Mouse (Mus musculus): ENCODE measurements around the gene Ldlrad3. TPM values are rescaled to one million over a fixed set of nuclear protein-coding genes. Genes with fewer than 3 reads are reported as not detected.

Ldlrad3 gene
- polyA plus RNA-seq, 1 experiment from 2014 or later, result 48.3 TPM

DNA sequence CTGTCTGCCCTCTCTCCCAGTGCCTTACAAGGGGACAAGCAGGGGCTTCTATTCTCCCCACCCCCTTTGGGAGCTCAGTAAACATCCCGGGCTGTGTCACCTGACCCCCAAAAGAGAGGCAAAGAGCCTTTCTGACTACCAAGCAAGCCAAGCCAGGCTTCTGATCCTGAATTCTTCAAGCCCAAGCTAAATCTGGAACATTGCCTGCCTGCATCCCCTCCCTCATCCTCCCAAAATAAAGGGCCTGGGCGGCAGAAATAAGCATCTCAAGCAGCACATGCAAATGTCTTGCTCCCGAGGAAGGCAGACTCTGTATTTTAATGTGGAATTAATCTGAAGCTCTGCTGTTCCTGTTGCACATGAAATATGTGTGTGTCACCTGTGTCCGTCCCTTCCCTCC, 85.7 kb downstream of the Ldlrad3 start:
- ATAC-seq (ENCODE audit: low read depth), result no peak
- no peak overlapping the region for H3K9ac ChIP-seq
- H3K4me1 ChIP-seq (replicated peaks), result 0 out of 2 replicates have a peak, but pooled peaks cover 12% of the 10 kb centered on the region
- no peak overlapping the region for H3K4me3 ChIP-seq
- 64% methylated on average over 4 of the region's 4 CpGs for WGBS
- H3K36me3 ChIP-seq, result no peaks in the 10 kb centered on the region
- no peaks in the 10 kb centered on the region for H3K9me3 ChIP-seq
- 0 out of 2 replicates have a peak overlapping the region, but pooled peaks have one; percentile 11 for H3K27ac ChIP-seq (replicated peaks)
- H3K27me3 ChIP-seq, result no peaks in the 10 kb centered on the region
- no peak overlapping the region for H3K4me2 ChIP-seq

DNA sequence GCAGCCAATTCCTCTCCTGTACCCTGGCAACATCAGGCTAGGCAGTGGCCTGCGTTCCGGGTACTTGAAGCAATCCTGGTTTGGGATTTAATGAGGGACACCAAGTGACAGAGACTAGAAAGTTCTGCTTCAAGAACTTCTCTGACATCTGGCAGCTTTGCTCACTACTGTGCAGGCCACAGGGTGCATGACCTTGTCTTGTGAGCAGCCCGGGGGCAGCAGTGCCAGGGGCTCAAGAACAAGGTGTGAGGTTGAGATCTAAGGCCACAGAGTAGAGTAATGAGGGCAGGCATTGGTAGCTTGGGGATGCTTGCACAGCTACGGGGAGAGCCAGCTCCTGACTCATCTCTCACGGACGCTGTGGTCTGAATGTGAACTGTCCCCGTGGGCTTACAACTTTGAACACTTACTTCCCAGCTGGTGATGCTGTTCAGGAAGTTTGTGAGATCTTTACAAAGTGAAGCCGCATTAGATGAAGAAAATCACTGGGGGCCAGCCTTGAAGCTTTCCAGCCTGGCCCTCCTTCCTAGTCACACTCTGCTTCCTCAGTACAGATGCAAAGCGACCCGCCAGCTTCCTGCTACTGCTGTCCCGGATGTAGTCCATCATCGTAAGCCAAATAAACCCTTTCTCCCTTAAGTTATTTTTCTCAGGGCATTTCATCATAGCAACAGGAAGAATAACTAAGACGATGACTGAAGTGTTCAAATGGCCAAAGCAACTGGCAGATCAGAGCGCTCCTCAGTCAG, 86.3 kb downstream of the Ldlrad3 start:
- H3K27me3 ChIP-seq, result no peaks in the 10 kb centered on the region
- H3K4me1 ChIP-seq (replicated peaks), result peaks cover 16% of the 10 kb centered on the region
- no peak overlapping the region for H3K9ac ChIP-seq
- H3K27ac ChIP-seq (replicated peaks), result no peak overlapping the region
- ATAC-seq (ENCODE audit: low read depth), result no peak
- no peak overlapping the region for H3K4me3 ChIP-seq
- no peak overlapping the region for H3K4me2 ChIP-seq
- WGBS, result 82% methylated on average over 14 of the region's 14 CpGs
- H3K36me3 ChIP-seq, result no peaks in the 10 kb centered on the region
- no peaks in the 10 kb centered on the region for H3K9me3 ChIP-seq

DNA sequence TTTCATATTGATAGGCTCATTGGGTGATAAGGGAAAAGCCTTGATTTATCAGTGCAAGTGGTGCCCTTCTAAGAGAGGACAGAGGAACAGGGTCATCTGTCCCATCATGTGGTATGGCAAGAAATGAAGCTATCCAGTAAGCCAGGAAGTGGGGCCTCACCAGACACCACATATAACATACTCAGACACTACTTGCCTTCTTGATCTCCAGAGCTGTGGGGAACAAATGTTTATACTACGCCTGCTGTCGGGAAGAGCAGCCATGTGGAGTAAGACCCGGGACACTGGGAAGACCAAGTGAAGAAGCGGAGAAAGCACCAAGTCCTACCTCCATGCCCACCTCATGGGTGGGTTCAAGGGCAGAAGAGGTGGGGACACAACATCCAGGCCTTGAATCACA, 86.9 kb downstream of the Ldlrad3 start:
- Histone ChIP-seq H3K9ac (no peak overlapping the region), H3K4me3 (no peak overlapping the region), H3K27me3 (no peaks in the 10 kb centered on the region), H3K4me2 (no peak overlapping the region), H3K9me3 (no peaks in the 10 kb centered on the region), H3K4me1 (replicated peaks) (peaks cover 23% of the 10 kb centered on the region), H3K36me3 (no peaks in the 10 kb centered on the region), H3K27ac (replicated peaks) (no peak overlapping the region)
- no peak for ATAC-seq (ENCODE audit: low read depth)
- 83% methylated on average over 4 of the region's 4 CpGs for WGBS

DNA sequence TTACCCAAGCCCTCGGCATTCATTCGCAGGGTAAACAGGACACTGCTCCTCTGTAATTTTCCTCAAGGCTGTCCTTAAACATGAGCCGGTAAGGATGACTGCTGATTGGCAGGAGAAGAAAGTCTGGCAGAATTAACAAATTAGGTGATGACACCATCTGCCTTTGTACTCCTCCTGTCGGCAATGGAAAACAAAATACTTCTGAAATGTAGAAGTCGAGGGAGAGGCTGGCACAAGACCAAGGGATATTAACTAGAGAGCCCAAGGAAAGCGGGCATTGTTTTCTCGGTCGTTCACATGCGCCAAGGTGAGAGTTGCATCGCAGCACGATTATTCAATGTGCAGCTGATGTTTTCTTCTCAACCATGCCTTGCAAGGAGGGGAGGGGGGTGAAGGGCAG, 91.4 kb downstream of the Ldlrad3 start:
- no peak overlapping the region for H3K4me3 ChIP-seq
- peaks cover 38% of the 10 kb centered on the region for H3K4me1 ChIP-seq (replicated peaks)
- peak overlapping the region; percentile 67 for H3K27ac ChIP-seq (replicated peaks)
- H3K9me3 ChIP-seq, result no peaks in the 10 kb centered on the region
- H3K4me2 ChIP-seq, result 0 out of 2 replicates have a peak overlapping the region, but pooled peaks have one; percentile 1
- no peak for ATAC-seq (ENCODE audit: low read depth)
- WGBS, result 55% methylated on average over 11 of the region's 11 CpGs
- no peaks in the 10 kb centered on the region for H3K27me3 ChIP-seq
- no peak overlapping the region for H3K9ac ChIP-seq
- no peaks in the 10 kb centered on the region for H3K36me3 ChIP-seq

DNA sequence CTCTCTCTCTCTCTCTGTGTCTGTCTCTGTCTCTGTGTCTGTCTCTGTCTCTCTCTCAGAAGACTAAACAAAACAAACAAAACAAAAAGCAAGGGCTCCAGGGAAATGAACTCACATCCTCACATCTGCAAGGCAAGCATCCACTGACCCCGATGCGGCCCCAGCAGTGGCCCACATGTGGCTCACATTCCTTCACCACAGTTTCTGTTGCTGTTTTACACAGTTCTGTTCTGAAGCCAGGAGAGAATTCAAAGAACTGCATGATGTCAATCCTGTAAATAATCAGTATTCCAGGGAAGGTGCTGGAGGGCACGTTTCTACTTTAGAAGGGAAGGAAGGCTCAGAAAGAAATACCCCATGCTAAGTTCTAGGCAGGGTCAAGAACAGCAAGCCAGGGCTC, 91.9 kb downstream of the Ldlrad3 start:
- Histone ChIP-seq H3K27me3 (no peaks in the 10 kb centered on the region), H3K27ac (replicated peaks) (peak overlapping the region; percentile 67), H3K4me1 (replicated peaks) (peaks cover 38% of the 10 kb centered on the region), H3K36me3 (no peaks in the 10 kb centered on the region), H3K9me3 (no peaks in the 10 kb centered on the region), H3K4me3 (no peak overlapping the region), H3K4me2 (no peak overlapping the region), H3K9ac (no peak overlapping the region)
- ATAC-seq (ENCODE audit: low read depth), result no peak
- 63% methylated on average over 3 of the region's 3 CpGs for WGBS

DNA sequence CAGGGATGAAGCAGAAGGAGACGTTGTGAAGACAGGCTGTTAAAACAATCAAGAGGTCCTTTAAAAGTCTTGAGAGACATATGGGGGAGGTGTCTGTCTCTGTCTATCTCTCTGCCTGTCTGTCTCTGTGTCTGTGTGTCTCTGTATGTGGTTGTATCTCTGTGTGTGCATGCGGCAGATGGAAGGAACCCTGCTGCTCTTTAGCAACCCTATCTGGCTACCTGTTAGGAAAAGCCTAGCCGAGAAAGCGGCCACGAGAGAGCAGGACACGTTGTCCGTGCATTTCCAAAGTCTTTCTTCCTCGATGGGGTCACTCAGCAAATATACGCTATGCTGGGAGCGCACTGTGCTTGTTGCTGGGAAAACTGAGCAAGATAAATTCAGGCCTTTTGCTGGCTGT, 93.6 kb downstream of the Ldlrad3 start:
- Histone ChIP-seq H3K27me3 (no peaks in the 10 kb centered on the region), H3K27ac (replicated peaks) (peak overlapping the region; percentile 43; the same call in 1 of the 2 replicates), H3K9ac (no peak overlapping the region), H3K4me1 (replicated peaks) (peaks cover 37% of the 10 kb centered on the region), H3K4me3 (no peak overlapping the region), H3K36me3 (no peaks in the 10 kb centered on the region), H3K9me3 (no peaks in the 10 kb centered on the region), H3K4me2 (no peak overlapping the region)
- 84% methylated on average over 10 of the region's 10 CpGs for WGBS
- no peak for ATAC-seq (ENCODE audit: low read depth)

DNA sequence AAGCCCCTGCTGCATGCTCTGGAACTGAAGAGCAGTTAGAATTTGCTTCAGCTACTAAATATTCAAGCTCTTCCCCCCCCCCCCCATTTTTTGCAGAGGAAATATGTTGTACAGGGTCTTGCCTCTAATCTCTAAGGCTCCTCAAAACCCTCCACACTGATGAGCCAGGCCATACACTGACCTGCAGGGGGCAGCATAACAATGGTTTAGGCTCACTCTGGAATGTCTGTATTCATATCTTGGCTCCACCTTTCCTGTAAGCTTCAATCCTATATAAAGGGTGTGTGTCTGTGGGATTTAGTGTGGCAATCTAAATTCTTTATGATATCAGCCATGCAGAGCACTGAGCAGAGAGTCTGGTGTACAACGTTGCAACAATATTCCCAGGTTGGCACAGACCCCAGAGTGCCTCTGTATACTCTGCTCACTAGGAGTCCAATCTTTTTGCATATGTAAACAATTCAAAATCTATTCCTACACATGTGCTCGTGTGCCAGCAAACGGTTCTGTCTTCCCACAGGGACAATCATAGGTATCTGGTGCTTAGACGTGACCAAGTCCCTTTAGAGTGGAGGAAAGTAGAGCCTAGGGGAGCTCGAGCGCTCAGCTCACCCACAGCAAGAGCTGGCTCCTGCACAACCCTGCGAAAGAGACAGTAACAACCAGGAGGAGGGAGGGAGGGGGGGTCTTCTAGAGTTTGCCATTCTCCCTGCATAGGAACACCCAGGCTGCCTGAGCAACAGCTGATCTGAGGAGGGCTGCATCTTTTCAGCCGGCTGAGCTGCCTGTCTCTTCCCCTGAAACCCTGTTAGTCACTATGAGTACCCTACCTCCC, 94.5 kb downstream of the Ldlrad3 start:
- Histone ChIP-seq H3K9ac (no peak overlapping the region), H3K4me3 (no peak overlapping the region), H3K4me1 (replicated peaks) (peaks cover 32% of the 10 kb centered on the region), H3K4me2 (no peak overlapping the region), H3K27me3 (no peaks in the 10 kb centered on the region), H3K36me3 (no peaks in the 10 kb centered on the region), H3K27ac (replicated peaks) (peak overlapping the region; percentile 43), H3K9me3 (no peaks in the 10 kb centered on the region)
- ATAC-seq (ENCODE audit: low read depth), result peak; percentile 88
- 40% methylated on average over 8 of the region's 8 CpGs for WGBS

DNA sequence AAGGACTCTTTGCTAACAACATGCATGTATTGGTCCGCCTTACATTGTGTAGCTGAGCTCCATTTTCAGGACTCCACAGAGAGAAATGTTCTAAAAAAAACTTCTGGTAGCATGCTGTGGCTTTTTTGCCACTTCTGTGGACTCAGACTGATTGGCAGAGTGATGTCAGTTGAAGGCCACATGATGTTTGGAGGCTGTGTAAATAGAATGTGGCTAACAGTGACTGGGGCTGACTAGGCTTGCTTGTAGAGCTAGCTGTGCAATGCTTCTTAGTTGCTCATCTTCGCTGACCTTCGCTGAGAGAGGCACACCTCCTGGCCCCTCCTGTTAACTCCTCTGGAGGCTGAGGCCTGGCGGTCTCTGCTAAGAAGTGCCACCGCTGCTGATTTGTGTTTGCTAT, 98.4 kb downstream of the Ldlrad3 start:
- WGBS, result 94% methylated on average over 5 of the region's 5 CpGs
- H3K27ac ChIP-seq (replicated peaks), result no peak overlapping the region

DNA sequence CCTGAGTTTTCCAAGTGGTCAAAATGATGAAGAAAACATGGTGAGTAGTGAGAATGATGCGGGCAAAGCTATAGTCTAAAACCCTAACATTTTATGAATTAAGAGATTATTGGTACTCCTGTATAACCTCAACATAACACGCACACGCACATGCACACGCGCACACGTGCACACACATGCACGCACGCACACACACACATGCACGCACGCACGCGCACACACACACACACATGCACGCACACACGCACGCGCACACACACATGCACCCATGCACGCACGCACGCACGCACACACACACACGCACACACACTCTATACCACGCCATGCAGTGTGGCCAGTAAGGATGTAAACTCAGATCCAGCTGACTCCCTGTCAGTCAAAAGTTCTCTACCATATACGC, 99.6 kb downstream of the Ldlrad3 start:
- no peak for ATAC-seq (ENCODE audit: low read depth)
- no peaks in the 10 kb centered on the region for H3K27me3 ChIP-seq
- peaks cover 7% of the 10 kb centered on the region for H3K4me1 ChIP-seq (replicated peaks)
- H3K9ac ChIP-seq, result no peak overlapping the region
- H3K27ac ChIP-seq (replicated peaks), result no peak overlapping the region
- peaks cover 10% of the 10 kb centered on the region for H3K36me3 ChIP-seq
- 98% methylated on average over 23 of the region's 23 CpGs for WGBS
- H3K4me3 ChIP-seq, result no peak overlapping the region
- no peak overlapping the region for H3K4me2 ChIP-seq
- H3K9me3 ChIP-seq, result 0 out of 2 replicates have a peak, but pooled peaks cover 5% of the 10 kb centered on the region

More for the DNA sequence above, 98.4 kb downstream of the Ldlrad3 start:
- 0 out of 2 replicates have a peak, but pooled peaks cover 5% of the 10 kb centered on the region for H3K9me3 ChIP-seq
- H3K9ac ChIP-seq, result no peak overlapping the region
- no peak overlapping the region for H3K4me3 ChIP-seq
- no peak for ATAC-seq (ENCODE audit: low read depth)
- H3K4me1 ChIP-seq (replicated peaks), result peaks cover 19% of the 10 kb centered on the region
- 0 out of 2 replicates have a peak, but pooled peaks cover 6% of the 10 kb centered on the region for H3K36me3 ChIP-seq
- no peak overlapping the region for H3K4me2 ChIP-seq
- H3K27me3 ChIP-seq, result no peaks in the 10 kb centered on the region

DNA sequence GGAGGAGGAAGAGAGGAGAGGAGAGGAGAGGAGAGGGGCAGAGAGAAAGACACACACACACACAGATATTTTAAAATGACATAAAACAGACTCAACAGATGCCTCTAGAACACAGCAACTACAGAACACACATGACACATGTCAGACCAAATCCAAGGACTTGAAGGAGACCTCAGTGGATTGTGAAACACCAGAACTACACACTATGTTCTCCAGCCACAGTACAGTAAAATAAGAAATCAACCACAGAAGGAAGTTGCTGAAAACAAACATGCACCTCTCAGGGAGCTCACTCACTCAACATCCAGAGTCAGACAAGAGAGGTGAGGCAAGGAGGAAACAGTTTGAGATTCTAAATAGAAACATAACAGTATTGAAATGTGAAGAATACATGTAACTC, 103.4 kb downstream of the Ldlrad3 start:
- no peaks in the 10 kb centered on the region for H3K4me1 ChIP-seq (replicated peaks)
- no peak for ATAC-seq (ENCODE audit: low read depth)
- H3K4me2 ChIP-seq, result no peak overlapping the region
- peaks cover 15% of the 10 kb centered on the region for H3K36me3 ChIP-seq
- H3K9me3 ChIP-seq, result 0 out of 2 replicates have a peak, but pooled peaks cover 5% of the 10 kb centered on the region
- H3K9ac ChIP-seq, result no peak overlapping the region
- no peaks in the 10 kb centered on the region for H3K27me3 ChIP-seq
- no peak overlapping the region for H3K4me3 ChIP-seq
- H3K27ac ChIP-seq (replicated peaks), result no peak overlapping the region

DNA sequence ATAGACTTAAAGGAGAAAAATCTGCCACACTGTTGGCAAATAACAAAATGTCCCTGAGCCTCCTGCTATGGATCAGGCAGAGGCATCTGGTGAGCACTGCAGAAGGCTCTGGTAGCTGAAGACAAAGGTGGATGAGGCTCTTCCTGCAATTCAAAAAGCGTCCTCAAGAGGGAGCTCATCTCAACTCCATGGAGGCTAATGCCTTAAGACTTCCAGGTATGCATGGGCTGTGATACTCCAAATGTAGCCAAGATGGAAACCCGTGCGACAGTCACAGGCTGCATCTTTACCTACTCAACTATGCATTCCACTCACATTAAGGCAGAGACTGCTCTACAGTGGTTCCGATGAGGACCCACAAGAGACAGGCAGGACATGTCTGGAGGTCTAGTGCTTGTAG, 108.6 kb downstream of the Ldlrad3 start:
- Histone ChIP-seq H3K4me1 (replicated peaks) (peaks cover under 1% of the 10 kb centered on the region; the same call in 1 of the 2 replicates), H3K4me2 (no peak overlapping the region), H3K27me3 (no peaks in the 10 kb centered on the region), H3K27ac (replicated peaks) (no peak overlapping the region), H3K36me3 (peaks cover 17% of the 10 kb centered on the region), H3K4me3 (no peak overlapping the region), H3K9me3 (no peaks in the 10 kb centered on the region), H3K9ac (no peak overlapping the region)
- no peak for ATAC-seq (ENCODE audit: low read depth)
- WGBS, result 51% methylated on average over 4 of the region's 4 CpGs

DNA sequence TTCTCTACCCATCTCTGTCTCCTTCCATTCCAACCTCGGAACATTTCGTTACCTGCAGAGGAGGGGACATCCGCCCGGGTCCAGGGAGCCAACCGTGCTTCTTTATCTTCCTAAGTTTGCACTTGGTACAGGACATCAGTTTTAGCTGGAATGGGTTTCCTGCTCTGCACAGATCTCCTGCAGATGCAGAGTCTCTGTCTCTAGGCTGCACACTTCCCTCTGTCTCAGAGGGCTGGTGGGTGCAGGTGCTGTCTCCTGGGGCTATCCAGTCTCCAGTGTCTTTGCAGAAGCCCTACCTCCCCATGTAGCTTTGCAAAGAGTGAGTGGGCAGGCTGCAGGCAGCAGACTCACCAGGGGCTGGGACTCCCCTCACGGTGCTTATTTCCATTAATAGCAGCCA, 109.9 kb downstream of the Ldlrad3 start:
- WGBS, result 96% methylated on average over 6 of the region's 6 CpGs
- no peak for ATAC-seq (ENCODE audit: low read depth)
- H3K4me2 ChIP-seq, result no peak overlapping the region

More for the DNA sequence above, 109.9 kb downstream of the Ldlrad3 start:
- Histone ChIP-seq H3K9ac (no peak overlapping the region), H3K4me3 (no peak overlapping the region), H3K27ac (replicated peaks) (no peak overlapping the region), H3K27me3 (no peaks in the 10 kb centered on the region), H3K36me3 (peaks cover 9% of the 10 kb centered on the region; the same call in 1 of the 2 replicates), H3K9me3 (no peaks in the 10 kb centered on the region), H3K4me1 (replicated peaks) (peaks cover 11% of the 10 kb centered on the region)
